Mouse (Mus musculus): ENCODE measurements at regions not wholly inside any gene's neighbourhood (a gene's known extent, or its start where the extent isn't known, plus 50 kb on each side); places are given as distances from the start of the nearest gene placed in this dataset.
A peak's percentile ranks its signal among the peaks of the same experiment; 100 is the strongest.

DNA sequence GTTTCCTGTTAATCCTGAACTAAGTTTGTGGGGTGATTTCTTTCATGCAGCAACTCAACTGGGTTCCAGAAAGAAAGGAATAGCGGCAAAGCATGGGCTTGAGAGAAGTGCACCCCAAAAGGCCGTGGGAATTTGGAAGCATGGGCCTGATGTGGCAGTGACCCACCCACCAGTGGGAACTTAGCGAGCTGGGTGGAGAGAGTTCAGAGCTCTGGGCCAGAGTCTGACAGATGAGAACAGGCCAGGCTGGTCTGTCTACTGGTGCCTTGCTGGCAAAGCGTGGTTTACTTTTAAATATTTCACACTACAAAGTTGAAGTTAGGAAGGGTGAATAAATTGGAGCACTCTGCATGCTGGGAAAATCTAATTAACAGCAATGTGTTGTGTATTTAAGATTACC, 235.2 kb downstream of the Kcnrg start:
- 80% methylated on average over 4 of the region's 4 CpGs for WGBS
- Histone ChIP-seq H3K4me3 (no peak overlapping the region), H3K9ac (no peak overlapping the region), H3K4me1 (no peaks in the 10 kb centered on the region), H3K27me3 (no peaks in the 10 kb centered on the region), H3K4me2 (no peak overlapping the region), H3K27ac (no peak overlapping the region), H3K36me3 (no peaks in the 10 kb centered on the region), H3K9me3 (no peaks in the 10 kb centered on the region)
- no peak for ATAC-seq (ENCODE audit: insufficient number of reproducible peaks, low FRiP score, low TSS enrichment, low read depth)

DNA sequence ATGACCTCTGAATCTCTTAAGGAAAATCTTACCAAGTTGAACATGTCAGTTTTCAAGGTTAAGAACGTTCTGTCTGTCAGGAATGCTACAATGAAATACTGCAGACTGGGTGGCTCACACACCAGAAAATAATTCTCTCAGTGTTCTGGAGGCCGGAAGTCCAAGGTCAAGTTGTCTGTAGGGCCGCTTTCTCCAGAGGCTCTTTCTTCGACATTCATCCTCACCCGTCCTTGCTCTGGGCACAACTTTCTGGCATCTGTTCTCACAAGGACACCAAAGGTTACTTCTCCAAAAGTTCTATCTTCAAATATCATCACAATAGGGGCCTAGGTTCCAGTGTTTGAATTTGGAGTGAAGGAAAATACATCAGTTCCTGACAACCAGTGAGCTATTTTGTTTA, 239.2 kb downstream of the Kcnrg start:
- H3K27ac ChIP-seq: no peak overlapping the region

DNA sequence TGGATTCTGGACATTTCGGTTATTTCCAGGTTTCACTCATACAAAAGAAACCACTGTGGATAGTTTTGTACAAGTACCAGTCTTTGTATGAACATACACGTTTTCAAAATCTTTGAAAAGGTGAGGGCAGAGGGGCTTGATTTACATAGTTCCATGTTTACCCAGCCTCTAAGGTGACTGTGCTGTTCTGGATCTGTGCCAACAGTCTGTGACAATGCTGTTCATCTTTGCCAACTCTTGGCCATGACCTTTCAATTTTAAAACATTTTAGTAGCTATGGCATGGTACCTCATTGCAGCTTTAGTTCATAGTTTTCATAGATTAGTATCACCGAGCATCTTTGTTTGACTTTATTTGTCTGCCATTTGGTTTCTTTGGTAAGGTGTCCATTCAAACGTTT, 243.0 kb downstream of the Kcnrg start:
- WGBS: 76% methylated on average over 4 of the region's 4 CpGs
- no peak for ATAC-seq (ENCODE audit: insufficient number of reproducible peaks, low FRiP score, low TSS enrichment, low read depth)
- no peak overlapping the region for H3K4me2 ChIP-seq
- H3K4me1 ChIP-seq: no peaks in the 10 kb centered on the region
- H3K36me3 ChIP-seq: no peaks in the 10 kb centered on the region
- no peak overlapping the region for H3K9ac ChIP-seq
- no peaks in the 10 kb centered on the region for H3K9me3 ChIP-seq
- H3K27me3 ChIP-seq: no peaks in the 10 kb centered on the region
- H3K4me3 ChIP-seq: no peak overlapping the region
- no peak overlapping the region for H3K27ac ChIP-seq

More for the DNA sequence above, 239.2 kb downstream of the Kcnrg start:
- no peak overlapping the region for H3K4me2 ChIP-seq
- H3K9me3 ChIP-seq: no peaks in the 10 kb centered on the region
- WGBS: 81% methylated on average over 5 of the region's 5 CpGs
- ATAC-seq (ENCODE audit: insufficient number of reproducible peaks, low FRiP score, low TSS enrichment, low read depth): no peak
- no peak overlapping the region for H3K9ac ChIP-seq
- H3K36me3 ChIP-seq: no peaks in the 10 kb centered on the region
- no peaks in the 10 kb centered on the region for H3K27me3 ChIP-seq
- no peaks in the 10 kb centered on the region for H3K4me1 ChIP-seq
- no peak overlapping the region for H3K4me3 ChIP-seq

DNA sequence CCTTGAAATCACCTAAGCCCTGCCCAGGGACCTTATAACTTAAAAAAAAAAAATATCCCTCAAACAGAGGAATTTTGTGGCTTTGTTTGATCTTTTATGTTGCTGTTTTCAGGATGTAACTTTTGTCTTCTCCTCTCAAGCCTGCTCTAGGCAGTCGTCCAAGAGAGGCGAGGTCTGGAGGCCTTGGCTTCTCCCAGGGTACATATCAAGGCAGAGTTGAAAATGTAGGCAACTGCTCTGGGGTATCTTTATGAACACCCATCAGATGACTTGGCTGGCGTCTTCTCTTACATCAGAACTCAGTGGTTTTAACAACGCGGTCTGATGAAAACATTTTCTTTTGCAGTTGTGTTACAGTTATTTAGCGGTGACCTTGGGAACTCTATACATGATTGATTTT, 250.4 kb downstream of the Kcnrg start:
- peak; percentile 74; the same call in 1 of the 2 replicates for ATAC-seq (ENCODE audit: insufficient number of reproducible peaks, low FRiP score, low TSS enrichment, low read depth)
- Histone ChIP-seq H3K36me3 (no peaks in the 10 kb centered on the region), H3K4me3 (no peak overlapping the region), H3K9me3 (no peaks in the 10 kb centered on the region), H3K27me3 (no peaks in the 10 kb centered on the region), H3K4me2 (no peak overlapping the region), H3K9ac (no peak overlapping the region), H3K4me1 (peaks cover 10% of the 10 kb centered on the region), H3K27ac (peak overlapping the region; percentile 69)
- 30% methylated on average over 6 of the region's 6 CpGs for WGBS

DNA sequence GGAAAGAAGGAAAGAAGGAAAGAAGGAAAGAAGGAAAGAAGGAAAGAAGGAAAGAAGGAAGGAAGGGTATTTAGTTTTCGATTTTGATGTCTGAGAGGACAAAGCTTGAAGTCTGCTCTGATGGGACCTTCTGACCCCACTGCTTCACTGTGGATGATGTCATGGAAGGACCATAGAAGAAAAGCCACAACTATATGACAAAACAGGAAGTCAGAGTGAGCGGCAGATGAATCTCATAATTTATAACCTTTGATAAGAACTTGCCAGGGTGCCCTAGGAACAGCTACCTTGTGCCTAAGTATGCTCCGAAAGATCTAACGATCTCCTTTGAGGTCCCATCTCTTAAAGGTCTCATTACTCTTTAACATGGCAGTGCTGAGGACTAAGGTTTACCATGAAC, 253.4 kb downstream of the Kcnrg start:
- no peak overlapping the region for H3K4me2 ChIP-seq
- H3K9ac ChIP-seq: no peak overlapping the region
- H3K4me3 ChIP-seq: no peak overlapping the region
- H3K4me1 ChIP-seq: peaks cover 11% of the 10 kb centered on the region
- H3K27ac ChIP-seq: no peak overlapping the region
- 88% methylated on average over 4 of the region's 4 CpGs for WGBS
- H3K9me3 ChIP-seq: no peaks in the 10 kb centered on the region
- H3K27me3 ChIP-seq: no peaks in the 10 kb centered on the region
- no peak for ATAC-seq (ENCODE audit: insufficient number of reproducible peaks, low FRiP score, low TSS enrichment, low read depth)
- no peaks in the 10 kb centered on the region for H3K36me3 ChIP-seq

DNA sequence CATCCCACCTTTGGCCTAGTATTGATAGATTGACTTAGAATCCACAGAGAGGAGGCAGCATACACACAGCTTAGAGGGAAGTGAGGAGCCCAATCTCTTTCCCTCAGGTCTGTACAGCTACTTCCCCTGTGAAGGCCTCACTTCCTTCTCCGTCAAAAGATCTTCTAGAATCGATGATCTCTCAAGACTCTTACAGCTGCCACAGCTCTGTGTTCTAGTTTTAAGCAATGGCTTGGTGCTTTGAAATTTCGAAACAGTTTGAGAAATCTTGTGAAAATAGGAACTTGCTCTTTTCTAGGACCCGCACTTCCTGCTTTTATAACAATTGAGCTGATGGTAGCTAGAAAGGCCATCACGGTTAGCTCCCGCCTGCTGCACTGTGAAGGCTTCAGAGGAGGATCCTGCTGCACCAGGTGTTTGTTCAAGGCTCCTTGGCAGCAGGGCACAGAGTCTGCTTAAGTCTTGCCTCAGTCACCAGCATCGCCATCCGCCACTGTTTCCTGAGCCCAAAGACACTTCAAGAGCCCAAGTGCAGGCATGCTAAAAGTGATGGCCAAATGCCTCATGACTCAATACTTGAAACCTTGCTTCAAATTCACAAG, 254.2 kb downstream of the Kcnrg start:
- Histone ChIP-seq H3K4me1 (peaks cover 16% of the 10 kb centered on the region), H3K27me3 (no peaks in the 10 kb centered on the region), H3K4me3 (no peak overlapping the region), H3K27ac (no peak overlapping the region), H3K4me2 (no peak overlapping the region), H3K36me3 (no peaks in the 10 kb centered on the region), H3K9ac (no peak overlapping the region), H3K9me3 (no peaks in the 10 kb centered on the region)
- no peak for ATAC-seq (ENCODE audit: insufficient number of reproducible peaks, low FRiP score, low TSS enrichment, low read depth)
- 92% methylated on average over 8 of the region's 8 CpGs for WGBS

DNA sequence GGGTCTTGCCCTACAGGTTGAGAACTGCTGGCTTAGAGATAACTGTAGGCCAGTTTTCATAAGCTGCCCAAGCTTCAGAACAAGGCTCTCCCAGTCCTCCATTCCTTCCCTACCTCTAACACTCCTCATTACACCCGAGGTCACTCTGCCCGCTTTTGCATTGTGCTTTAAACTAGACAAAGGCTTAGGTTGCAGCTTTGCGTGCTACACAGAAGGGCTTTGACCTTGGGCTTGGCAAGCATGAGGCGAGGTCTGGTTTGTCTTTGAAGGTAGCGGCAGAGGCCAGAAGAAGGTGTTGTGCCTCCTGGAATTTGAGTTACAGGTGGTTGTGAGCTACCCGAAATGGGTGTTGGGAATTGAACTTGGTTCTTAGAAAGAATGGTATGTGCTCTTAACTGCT, 255.7 kb downstream of the Kcnrg start:
- H3K27ac ChIP-seq: no peak overlapping the region
- no peak overlapping the region for H3K4me3 ChIP-seq
- H3K9ac ChIP-seq: no peak overlapping the region
- no peaks in the 10 kb centered on the region for H3K36me3 ChIP-seq
- peaks cover 8% of the 10 kb centered on the region; the same call in 1 of the 2 replicates for H3K4me1 ChIP-seq
- H3K4me2 ChIP-seq: no peak overlapping the region
- WGBS: 90% methylated on average over 6 of the region's 6 CpGs
- ATAC-seq (ENCODE audit: insufficient number of reproducible peaks, low FRiP score, low TSS enrichment, low read depth): no peak
- H3K9me3 ChIP-seq: no peaks in the 10 kb centered on the region
- H3K27me3 ChIP-seq: no peaks in the 10 kb centered on the region

DNA sequence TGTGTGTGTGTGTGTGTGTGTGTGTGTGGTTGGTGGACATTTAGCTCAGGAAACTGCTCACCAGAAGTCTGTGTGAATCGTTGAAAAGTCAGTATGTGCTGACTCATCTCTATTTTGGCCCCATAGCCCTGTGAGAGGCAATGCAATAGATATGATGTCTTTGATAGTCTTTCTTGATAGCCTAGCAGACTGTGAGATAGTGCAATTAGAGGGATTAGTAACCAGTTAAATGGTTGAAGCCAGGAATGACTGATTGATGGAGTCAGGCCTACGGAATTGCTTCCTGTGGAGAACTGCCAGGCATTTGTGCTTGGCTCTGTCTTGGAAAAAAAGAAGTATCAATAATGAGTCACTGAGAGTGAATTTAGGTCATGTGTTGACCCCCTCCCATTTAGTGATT, 256.2 kb downstream of the Kcnrg start:
- Histone ChIP-seq H3K4me1 (peaks cover 6% of the 10 kb centered on the region; the same call in 1 of the 2 replicates), H3K36me3 (no peaks in the 10 kb centered on the region), H3K27me3 (no peaks in the 10 kb centered on the region), H3K9ac (no peak overlapping the region), H3K27ac (no peak overlapping the region), H3K4me2 (no peak overlapping the region), H3K4me3 (no peak overlapping the region), H3K9me3 (no peaks in the 10 kb centered on the region)
- 61% methylated on average over 2 of the region's 2 CpGs for WGBS
- no peak for ATAC-seq (ENCODE audit: insufficient number of reproducible peaks, low FRiP score, low TSS enrichment, low read depth)

DNA sequence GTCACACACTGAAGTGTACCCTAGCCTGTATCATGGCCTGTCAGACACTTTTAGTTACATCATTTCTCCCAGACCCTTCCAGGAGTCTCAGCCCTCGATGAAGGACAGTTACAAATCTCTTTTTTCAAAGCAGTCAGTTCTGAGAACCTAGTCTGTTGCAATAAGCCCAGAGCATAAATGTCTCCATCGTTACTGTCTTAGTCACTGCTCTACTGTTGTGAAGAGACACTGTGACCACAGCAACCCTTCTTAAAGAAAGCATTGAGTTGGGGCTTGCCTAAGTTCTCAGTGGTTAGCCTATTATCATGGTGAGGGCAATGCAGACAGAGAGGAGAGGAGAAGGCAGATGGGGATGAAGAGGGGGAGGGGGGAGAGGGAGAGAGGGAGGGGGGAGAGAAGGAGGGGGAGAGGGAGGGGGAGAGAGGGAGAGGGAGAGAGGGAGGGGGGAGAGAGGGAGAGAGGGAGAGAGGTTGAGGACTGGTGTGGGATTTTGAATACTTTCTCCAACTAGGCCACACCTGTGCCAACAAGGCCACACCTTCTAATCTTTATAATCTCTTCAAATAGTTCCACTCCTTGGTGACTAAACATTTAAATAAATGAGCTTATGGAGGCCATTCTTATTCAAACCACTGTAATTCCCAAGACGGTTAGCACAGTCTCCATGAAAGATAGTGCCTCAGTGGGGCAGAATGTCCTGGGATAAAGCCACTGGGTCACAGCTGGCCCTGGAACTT, 259.4 kb downstream of the Kcnrg start:
- WGBS: 66% methylated on average over 3 of the region's 3 CpGs
- Histone ChIP-seq H3K4me1 (peaks cover 6% of the 10 kb centered on the region; the same call in 1 of the 2 replicates), H3K27ac (no peak overlapping the region), H3K4me3 (no peak overlapping the region), H3K9ac (no peak overlapping the region), H3K4me2 (no peak overlapping the region), H3K36me3 (no peaks in the 10 kb centered on the region), H3K9me3 (no peaks in the 10 kb centered on the region), H3K27me3 (no peaks in the 10 kb centered on the region)
- ATAC-seq (ENCODE audit: insufficient number of reproducible peaks, low FRiP score, low TSS enrichment, low read depth): no peak

DNA sequence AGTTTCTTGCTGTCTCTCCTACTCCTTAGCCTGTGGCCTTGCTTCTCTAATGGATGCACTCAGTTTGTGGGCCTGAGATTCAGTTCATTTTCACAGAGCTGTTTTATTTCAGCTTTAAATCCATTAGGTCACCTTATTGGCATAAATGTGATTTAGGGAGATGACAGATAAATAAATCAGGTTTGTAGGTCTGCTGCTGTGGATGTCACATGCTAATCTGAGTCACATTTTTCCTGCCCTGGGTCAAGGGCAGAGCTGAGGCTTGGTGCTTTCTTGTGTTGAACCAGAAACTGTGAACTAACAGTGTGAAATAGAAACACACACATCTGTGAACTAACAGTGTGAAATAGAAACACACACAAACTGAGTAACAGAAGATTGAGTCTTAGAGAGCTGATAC, 266.9 kb downstream of the Kcnrg start:
- ATAC-seq (ENCODE audit: insufficient number of reproducible peaks, low FRiP score, low TSS enrichment, low read depth): no peak
- H3K4me2 ChIP-seq: no peak overlapping the region
- no peaks in the 10 kb centered on the region for H3K36me3 ChIP-seq
- no peak overlapping the region for H3K4me3 ChIP-seq
- H3K9ac ChIP-seq: no peak overlapping the region
- H3K9me3 ChIP-seq: no peaks in the 10 kb centered on the region
- H3K27me3 ChIP-seq: no peaks in the 10 kb centered on the region
- H3K4me1 ChIP-seq: 0 out of 2 replicates have a peak, but pooled peaks cover 4% of the 10 kb centered on the region
- no peak overlapping the region for H3K27ac ChIP-seq

DNA sequence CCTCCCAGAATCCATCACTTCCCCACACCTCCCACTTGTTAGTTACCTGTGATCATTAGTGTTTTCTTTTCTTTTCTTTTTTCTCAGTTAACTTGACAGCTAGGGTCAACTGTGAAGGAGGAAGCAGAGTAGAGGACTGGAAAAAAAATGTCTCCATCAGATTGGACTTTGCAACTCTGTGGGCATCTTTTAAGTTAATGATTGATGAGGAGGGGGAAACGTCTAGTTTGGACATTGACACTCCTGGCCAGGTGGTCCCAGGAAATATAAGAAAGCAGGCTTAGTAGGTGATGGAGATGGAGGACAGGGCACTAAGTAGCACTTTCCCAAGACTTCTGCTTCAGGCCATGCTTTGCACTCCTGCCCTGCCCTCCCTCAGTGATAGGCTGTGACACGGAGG, 272.2 kb downstream of the Kcnrg start:
- WGBS: 35% methylated on average over 2 of the region's 2 CpGs
- H3K4me3 ChIP-seq: no peak overlapping the region

DNA sequence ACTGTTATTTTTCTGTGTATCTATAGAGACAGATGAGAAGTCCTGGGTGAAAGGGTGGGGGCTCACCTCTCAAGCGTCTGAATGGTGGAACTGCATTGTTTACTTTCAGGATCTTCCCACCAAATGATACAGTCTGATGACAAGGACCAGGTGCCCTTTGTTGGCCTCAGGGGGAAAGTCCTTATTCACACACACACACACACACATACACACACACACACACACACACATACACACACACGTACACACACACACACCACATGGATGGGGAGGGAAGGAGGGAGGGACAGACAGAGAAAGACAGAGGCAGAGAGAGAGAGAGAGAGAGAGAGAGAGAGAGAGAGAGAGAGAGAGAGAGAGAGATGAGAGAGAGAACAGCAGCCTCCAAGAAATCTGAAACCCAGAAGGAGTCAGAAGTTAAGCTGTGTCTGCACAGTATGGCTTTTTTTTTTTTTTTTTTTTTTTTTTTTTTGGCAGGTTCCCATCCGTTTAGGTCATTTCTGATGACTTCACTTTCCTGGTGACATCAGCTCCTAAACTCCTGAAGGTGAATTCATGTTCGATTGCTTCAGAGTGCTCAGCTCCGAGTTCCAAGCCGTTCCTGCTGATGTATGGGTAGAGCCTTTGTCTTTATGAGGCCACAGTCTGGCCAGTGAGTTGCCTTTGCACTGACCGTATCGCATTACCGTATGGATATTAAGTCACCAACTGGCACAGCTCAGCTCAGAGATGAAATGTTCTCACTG, 273.4 kb downstream of the Kcnrg start:
- Histone ChIP-seq H3K4me1 (peaks cover 15% of the 10 kb centered on the region; the same call in 1 of the 2 replicates), H3K9ac (no peak overlapping the region), H3K4me3 (no peak overlapping the region), H3K27ac (peak overlapping the region; percentile 14), H3K27me3 (no peaks in the 10 kb centered on the region), H3K9me3 (no peaks in the 10 kb centered on the region), H3K36me3 (no peaks in the 10 kb centered on the region), H3K4me2 (no peak overlapping the region)
- whole genome bisulfite sequencing: 25% methylated on average over 9 of the region's 9 CpGs
- ATAC-seq (ENCODE audit: insufficient number of reproducible peaks, low FRiP score, low TSS enrichment, low read depth): peak; percentile 55; the same call in 1 of the 2 replicates

More for the DNA sequence above, 272.2 kb downstream of the Kcnrg start:
- ATAC-seq (ENCODE audit: insufficient number of reproducible peaks, low FRiP score, low TSS enrichment, low read depth): no peak
- H3K27me3 ChIP-seq: no peaks in the 10 kb centered on the region
- no peaks in the 10 kb centered on the region for H3K9me3 ChIP-seq
- no peak overlapping the region for H3K9ac ChIP-seq
- peaks cover 15% of the 10 kb centered on the region; the same call in 1 of the 2 replicates for H3K4me1 ChIP-seq
- H3K27ac ChIP-seq: no peak overlapping the region
- no peaks in the 10 kb centered on the region for H3K36me3 ChIP-seq
- H3K4me2 ChIP-seq: no peak overlapping the region

All from limb, embryonic 15.5 days (tissue).